Mouse (Mus musculus) megakaryocyte, embryonic 14.5 days (primary cell): ENCODE results near the gene Kansl2. TPM values are rescaled to one million over a fixed set of nuclear protein-coding genes. Genes with fewer than 3 reads are reported as not detected.

Source experiments
- H3K27me3 ChIP-seq: replicated peaks from 2 replicates; pipeline ENCODE3; 2012; ENCODE audit warnings: inconsistent platforms
- H3K36me3 ChIP-seq: replicated peaks from 2 replicates; pipeline ENCODE3; 2012; ENCODE audit warnings: low read length, inconsistent platforms, mixed read lengths
- H3K4me1 ChIP-seq: 2 replicates; pipeline ENCODE4 v1.6.1; 2012; ENCODE audit warnings: inconsistent platforms
- H3K4me3 ChIP-seq: replicated peaks from 2 replicates; pipeline ENCODE3; 2012; ENCODE audit warnings: moderate library complexity, mild to moderate bottlenecking, inconsistent platforms
- H3K9me3 ChIP-seq: 2 replicates; pipeline ENCODE4 v1.6.1; 2012; ENCODE audit warnings: inconsistent platforms
- FLI1 ChIP-seq: IDR thresholded peaks from 2 replicates; pipeline ENCODE4 v1.6.1; 2012; ENCODE audit warnings: low read length, inconsistent platforms, mixed read lengths
- GATA1 ChIP-seq: IDR thresholded peaks from 3 replicates; pipeline ENCODE4 v1.6.1; 2012; ENCODE audit warnings: mixed read lengths, low read length, inconsistent platforms, borderline replicate concordance
- polyA plus RNA-seq: library from polyadenylated mRNA; stranded (reverse); fragments of >175 nt; gene quantifications from 2 replicates; pipeline ENCODE4 v1.2.3, GENCODE M21; 2012; ENCODE audit warnings: low replicate concordance; ENCODE audit not compliant: insufficient read depth

Gene Kansl2
- polyA plus RNA-seq, 1 experiment = 14.4 TPM

DNA sequence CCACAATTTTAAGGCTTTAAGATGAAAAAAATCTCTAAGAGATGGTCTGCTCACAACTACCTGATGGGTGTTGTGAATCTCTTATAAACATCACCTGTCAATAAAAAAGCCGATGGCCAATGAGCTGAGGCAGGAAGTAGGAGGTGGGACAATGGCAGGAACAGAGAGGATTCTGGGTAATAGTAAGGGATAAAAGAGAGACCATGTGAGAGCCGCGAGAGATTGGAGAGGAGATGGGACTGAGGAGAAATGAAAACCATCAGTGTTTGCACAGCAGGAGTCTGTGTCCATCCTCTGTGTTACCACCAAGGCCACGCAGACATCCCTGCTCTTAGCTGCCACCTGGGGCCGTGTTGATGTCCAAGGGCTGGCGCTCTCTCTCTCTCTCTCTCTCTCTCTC lies 26.7 kb downstream of the Kansl2 start:
- Histone ChIP-seq H3K36me3 (no peaks in the 10 kb centered on the region), H3K4me3 (no peak overlapping the region), H3K4me1 (peaks cover 37% of the 10 kb centered on the region), H3K9me3 (0 out of 2 replicates have a peak, but pooled peaks cover 4% of the 10 kb centered on the region), H3K27me3 (peaks cover 36% of the 10 kb centered on the region)
- no peak for TF ChIP-seq GATA1
- TF ChIP-seq FLI1 = no peak

DNA sequence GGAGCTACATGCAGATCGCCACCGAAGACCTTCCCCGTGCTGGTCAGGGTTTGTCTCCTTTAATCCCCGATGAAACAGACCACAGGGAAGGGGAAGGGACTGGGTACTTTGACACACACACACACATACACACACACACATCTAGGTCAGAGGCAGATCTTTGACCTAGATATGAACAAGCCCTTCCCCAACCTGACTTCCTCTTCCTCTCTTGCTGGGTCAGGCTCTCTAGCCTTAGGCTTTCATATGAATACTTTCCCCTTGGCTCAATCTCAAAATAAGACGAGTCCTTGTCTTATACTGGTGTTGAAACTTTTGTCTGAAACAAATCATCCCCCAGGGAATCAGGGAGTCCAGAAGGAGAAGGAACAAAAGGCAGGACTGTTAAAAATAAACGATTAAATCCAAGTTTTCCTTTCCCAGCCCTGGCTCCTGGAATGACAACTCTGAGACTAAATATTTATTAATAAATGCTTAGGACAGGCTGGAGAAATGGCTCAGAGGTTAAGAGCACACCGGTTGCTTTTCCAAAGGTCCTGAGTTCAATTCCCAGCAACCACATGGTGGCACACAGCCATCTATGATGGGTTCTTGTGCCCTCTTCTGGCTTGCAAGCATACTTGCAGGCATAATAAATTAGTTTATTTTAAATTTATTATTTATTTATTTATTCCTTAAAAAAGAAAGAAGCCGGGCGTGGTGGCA lies 27.7 kb downstream of the Kansl2 start:
- no peak for TF ChIP-seq FLI1
- TF ChIP-seq GATA1 = no peak
- no peak overlapping the region for H3K4me3 ChIP-seq
- H3K4me1 ChIP-seq = peaks cover 36% of the 10 kb centered on the region
- H3K36me3 ChIP-seq = no peaks in the 10 kb centered on the region
- peaks cover 39% of the 10 kb centered on the region for H3K27me3 ChIP-seq
- 0 out of 2 replicates have a peak, but pooled peaks cover 4% of the 10 kb centered on the region for H3K9me3 ChIP-seq

DNA sequence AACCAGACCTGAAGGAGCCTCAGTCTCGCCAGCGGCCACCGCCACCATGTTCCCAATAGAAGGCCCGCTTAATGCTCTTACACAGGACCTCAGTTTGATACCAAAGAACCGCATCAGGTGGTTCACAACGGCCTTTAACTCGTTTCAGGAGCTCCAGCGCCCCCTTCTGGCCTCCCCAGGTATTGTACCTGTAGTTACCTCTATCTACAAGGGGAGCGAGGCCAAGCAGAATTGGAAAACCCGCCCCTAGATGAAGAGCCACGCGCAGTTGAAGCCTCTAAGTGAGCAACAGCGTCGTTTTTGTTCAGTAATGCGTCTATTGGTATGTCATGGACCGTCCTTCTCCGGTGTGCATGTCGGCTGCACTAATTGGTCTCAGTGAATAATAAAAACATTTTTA lies 29.6 kb downstream of the Kansl2 start:
- H3K9me3 ChIP-seq = 0 out of 2 replicates have a peak, but pooled peaks cover 4% of the 10 kb centered on the region
- TF ChIP-seq FLI1 (no peak), GATA1 (no peak)
- peak overlapping the region; percentile 23 for H3K4me3 ChIP-seq
- no peaks in the 10 kb centered on the region for H3K36me3 ChIP-seq
- peaks cover 48% of the 10 kb centered on the region for H3K27me3 ChIP-seq
- peaks cover 28% of the 10 kb centered on the region for H3K4me1 ChIP-seq

DNA sequence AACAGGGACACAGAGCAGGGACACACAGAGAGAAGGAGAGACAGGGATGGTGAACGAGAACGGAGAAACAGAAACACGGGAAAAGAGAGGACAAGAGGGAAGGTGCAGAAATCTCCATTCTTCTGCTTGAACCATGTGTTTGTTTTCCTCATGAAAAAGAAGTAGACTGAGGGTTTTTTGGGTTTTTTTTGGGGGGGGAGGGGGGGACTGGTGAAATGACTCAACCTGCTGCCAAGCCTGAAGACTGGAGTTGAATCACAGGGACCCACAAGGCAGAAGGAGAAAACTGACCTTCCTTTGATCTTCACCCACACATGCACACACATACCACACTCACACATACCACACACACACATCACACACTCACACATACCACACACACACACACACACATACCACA lies 30.7 kb downstream of the Kansl2 start:
- H3K36me3 ChIP-seq = no peaks in the 10 kb centered on the region
- H3K9me3 ChIP-seq = no peaks in the 10 kb centered on the region
- H3K4me1 ChIP-seq = peaks cover 27% of the 10 kb centered on the region
- peaks cover 52% of the 10 kb centered on the region for H3K27me3 ChIP-seq
- TF ChIP-seq FLI1 = no peak
- no peak for TF ChIP-seq GATA1
- no peak overlapping the region for H3K4me3 ChIP-seq

DNA sequence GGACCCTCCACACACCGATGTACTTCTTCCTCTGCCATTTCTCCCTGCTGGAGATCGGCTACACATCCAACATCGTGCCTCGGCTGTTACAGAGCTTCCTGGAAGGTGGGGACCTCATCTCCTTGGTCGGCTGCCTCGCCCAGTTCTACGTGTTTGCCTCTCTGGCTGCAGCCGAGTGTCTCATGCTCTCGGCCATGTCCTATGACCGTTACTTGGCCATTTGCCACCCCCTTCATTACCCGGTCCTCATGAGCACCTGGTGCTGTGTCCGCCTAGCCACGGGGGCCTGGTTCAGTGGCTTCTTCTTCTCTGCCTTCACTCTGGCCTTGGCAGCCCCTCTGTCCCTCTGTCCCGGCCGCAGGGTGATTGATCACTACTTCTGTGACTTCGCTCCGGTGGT lies 36.4 kb downstream of the Kansl2 start:
- TF ChIP-seq GATA1 (no peak), FLI1 (no peak)

DNA sequence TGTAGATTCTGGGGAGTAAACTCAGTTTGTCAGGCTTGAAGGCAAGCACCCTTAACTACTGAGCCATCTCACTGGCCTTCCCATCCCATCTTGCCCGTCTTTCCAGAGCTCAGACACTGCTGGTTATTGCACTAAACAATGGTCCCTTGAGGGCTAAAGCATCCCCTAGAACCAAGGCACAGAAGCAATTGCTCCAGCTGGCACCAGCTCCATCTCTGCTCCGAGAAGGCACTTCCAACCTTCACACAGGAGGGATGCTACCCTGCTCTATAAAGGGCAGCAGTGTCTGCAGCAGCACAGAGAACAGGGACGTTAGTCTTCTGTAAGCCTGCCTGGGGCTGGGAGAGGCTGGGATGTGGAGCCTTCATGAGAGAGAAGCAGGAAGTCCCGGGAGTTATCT lies 42.0 kb downstream of the Kansl2 start, which contains the start of gene Olfr279:
Olfr279 (plus strand) TSS at position 301 of the 400 bp plus-strand sequence.
- peaks cover 23% of the 10 kb centered on the region for H3K9me3 ChIP-seq
- no peak within 1 kb of the TSS for H3K4me3 ChIP-seq
- H3K27me3 ChIP-seq = peaks cover 23% of the 10 kb centered on the region
- TF ChIP-seq GATA1 = no peak
- no peak for TF ChIP-seq FLI1
- H3K4me1 ChIP-seq = peaks cover 13% of the 10 kb centered on the region
- no peaks in the 10 kb centered on the region for H3K36me3 ChIP-seq

More for the DNA sequence above, 36.4 kb downstream of the Kansl2 start:
- H3K27me3 ChIP-seq = peaks cover 47% of the 10 kb centered on the region
- no peaks in the 10 kb centered on the region for H3K36me3 ChIP-seq
- H3K4me1 ChIP-seq = no peaks in the 10 kb centered on the region; the same call in 1 of the 2 replicates
- peaks cover 14% of the 10 kb centered on the region for H3K9me3 ChIP-seq
- H3K4me3 ChIP-seq = no peak overlapping the region

DNA sequence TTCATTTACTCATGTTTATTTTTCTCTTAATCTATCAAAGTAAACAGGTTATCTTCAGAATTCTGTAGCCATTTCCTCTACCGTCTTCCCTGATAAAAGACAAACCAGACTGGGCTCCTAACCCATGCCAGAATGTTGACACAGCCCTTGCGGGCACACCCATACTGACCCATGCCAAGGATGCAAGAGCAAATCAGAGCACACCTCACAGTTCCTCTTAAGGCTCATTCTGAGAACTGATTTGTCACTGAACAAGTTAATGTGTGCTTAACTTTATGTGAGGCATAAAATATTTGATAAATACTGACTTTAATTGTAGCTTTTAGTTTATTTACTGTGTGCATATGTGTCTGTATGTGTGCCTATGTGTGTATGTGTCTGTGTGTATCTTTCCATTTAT lies 42.7 kb downstream of the Kansl2 start:
- Histone ChIP-seq H3K4me3 (no peak overlapping the region), H3K4me1 (peaks cover 17% of the 10 kb centered on the region), H3K36me3 (no peaks in the 10 kb centered on the region), H3K27me3 (peaks cover 23% of the 10 kb centered on the region), H3K9me3 (peaks cover 23% of the 10 kb centered on the region)
- TF ChIP-seq GATA1 = no peak
- TF ChIP-seq FLI1 = no peak

DNA sequence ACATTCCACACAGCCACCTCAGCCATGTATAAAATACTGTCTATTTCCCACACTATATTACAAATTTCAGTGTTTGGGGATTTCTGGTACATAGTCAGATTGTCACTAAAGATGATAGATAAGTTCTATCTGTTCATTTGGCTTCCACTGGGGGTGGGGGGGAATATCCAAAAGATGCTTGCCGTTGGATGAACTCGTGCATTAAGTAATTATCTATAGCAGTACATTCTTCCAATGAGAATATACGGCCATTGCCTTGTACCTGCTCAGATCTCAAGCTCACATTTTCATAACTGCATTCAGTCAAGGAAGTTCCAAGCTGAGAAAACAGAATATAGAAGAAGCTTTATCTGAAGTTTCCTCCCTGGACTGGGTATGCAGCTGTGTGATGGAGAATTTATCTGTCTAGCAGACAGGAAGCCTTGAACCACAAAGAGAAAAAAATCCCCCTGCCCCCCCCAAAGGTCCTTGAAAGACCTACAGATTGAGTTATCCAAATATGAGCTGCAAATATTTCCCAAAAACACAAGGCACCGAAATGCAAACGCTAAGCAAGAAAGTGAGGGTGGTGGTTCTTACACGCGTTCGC lies 47.5 kb downstream of the Kansl2 start:
- TF ChIP-seq GATA1 (no peak), FLI1 (no peak)
- no peaks in the 10 kb centered on the region for H3K36me3 ChIP-seq
- peaks cover 14% of the 10 kb centered on the region for H3K27me3 ChIP-seq
- peaks cover 43% of the 10 kb centered on the region for H3K4me1 ChIP-seq
- H3K9me3 ChIP-seq = peaks cover 19% of the 10 kb centered on the region
- no peak overlapping the region for H3K4me3 ChIP-seq

DNA sequence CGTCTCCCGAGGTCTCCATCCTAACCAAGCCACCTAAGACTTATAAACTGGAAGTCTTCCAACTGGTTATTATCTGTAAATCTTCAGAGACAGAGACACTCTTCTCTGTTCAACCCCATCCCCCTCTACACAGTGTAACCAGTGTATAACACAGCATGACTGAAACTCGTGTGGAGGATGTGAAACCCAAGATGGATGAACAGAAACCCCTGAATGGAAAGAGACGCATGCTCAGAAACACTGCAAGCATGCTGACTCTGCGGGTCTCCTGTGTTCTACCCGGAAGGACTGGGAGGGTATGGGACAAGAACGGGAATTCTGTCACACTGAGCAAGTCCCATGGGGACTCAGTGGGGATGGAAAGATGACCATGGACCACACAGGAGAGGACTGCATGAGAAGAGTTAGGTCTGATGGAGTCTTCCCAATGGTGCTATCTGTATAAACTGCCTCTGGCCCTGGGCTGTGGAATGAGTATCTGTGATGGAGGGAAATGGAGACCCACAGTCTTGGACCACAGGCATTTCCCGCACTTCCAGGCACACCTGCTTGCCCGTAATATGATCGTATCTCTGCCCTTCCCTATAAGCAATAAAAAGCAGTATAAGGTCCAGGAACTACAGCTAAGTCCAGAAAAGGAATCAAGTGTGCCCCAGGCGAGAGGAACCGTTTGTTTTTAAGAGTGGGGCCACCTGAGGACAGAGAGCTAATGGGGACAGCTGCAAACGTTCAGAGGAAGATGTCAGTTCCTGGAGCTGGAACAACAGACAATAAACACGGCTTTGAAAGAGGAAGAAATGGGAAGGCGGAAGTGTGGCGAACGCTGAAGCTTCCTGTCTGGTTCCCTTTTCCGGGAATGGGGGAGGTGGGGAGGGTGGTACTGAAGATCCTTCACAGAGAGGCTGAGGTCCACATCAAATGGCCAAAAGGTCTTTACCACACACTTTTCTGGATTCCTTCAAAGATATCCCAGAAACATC lies 49.9 kb downstream of the Kansl2 start:
- H3K4me1 ChIP-seq = peaks cover 61% of the 10 kb centered on the region
- no peak for TF ChIP-seq GATA1
- TF ChIP-seq FLI1 = no peak
- H3K4me3 ChIP-seq = no peak overlapping the region
- peaks cover 13% of the 10 kb centered on the region for H3K9me3 ChIP-seq
- H3K27me3 ChIP-seq = peaks cover 14% of the 10 kb centered on the region
- no peaks in the 10 kb centered on the region for H3K36me3 ChIP-seq
